Mouse (Mus musculus) intestine, postnatal 0 days (tissue): ENCODE measurements at regions not wholly inside any gene's neighbourhood (a gene's known extent, or its start where the extent isn't known, plus 50 kb on each side); places are given as distances from the start of the nearest gene placed in this dataset.

ENCODE experiments used
- ATAC-seq: fragments of 200-750 bp; cut with Nextera tagmentation; 2 replicates; pipeline ENCODE4 v1.8.0; 2017; ENCODE audit warnings: mild to moderate bottlenecking, moderate TSS enrichment, moderate library complexity
- H3K27ac ChIP-seq: fragments of 300-500 bp; sonication (generic); 2 replicates; pipeline ENCODE4 v1.5.1; 2014; ENCODE audit warnings: mild to moderate bottlenecking, low read depth, low read length, moderate library complexity
- H3K27me3 ChIP-seq: fragments of 300-500 bp; sonication (generic); replicated peaks from 2 replicates; pipeline ENCODE4 v1.6.1; 2014; ENCODE audit warnings: low read length, mixed read lengths; ENCODE audit not compliant: control insufficient read depth, insufficient read depth
- H3K36me3 ChIP-seq: fragments of 300-500 bp; sonication (generic); 2 replicates; pipeline ENCODE4 v1.6.1; 2014; ENCODE audit warnings: mild to moderate bottlenecking, moderate library complexity; ENCODE audit not compliant: control insufficient read depth, insufficient read depth
- H3K4me1 ChIP-seq: fragments of 300-500 bp; sonication (generic); replicated peaks from 2 replicates; pipeline ENCODE4 v1.6.1; 2014; ENCODE audit warnings: antibody characterized with exemption, low read length, mixed read lengths; ENCODE audit not compliant: control insufficient read depth, insufficient read depth
- H3K4me2 ChIP-seq: fragments of 300-500 bp; sonication (generic); replicated peaks from 2 replicates; pipeline ENCODE4 v1.6.1; 2014; ENCODE audit warnings: low read depth, mild to moderate bottlenecking, moderate library complexity
- H3K4me3 ChIP-seq: fragments of 300-500 bp; sonication (generic); 2 replicates; pipeline ENCODE4 v1.5.1; 2014; ENCODE audit warnings: low read depth, low read length
- H3K9ac ChIP-seq: fragments of 300-500 bp; sonication (generic); 2 replicates; pipeline ENCODE4 v1.6.1; 2014; ENCODE audit warnings: mild to moderate bottlenecking, low read depth, low read length
- H3K9me3 ChIP-seq: fragments of 300-500 bp; sonication (generic); 2 replicates; pipeline ENCODE4 v1.6.1; 2016; ENCODE audit warnings: mixed run types; ENCODE audit not compliant: control insufficient read depth
- CTCF ChIP-seq: sonication (generic); IDR thresholded peaks from 2 replicates; pipeline ENCODE4 v1.5.1; 2016; ENCODE audit warnings: low read depth, mild to moderate bottlenecking, control low read depth, antibody characterized with exemption, moderate library complexity
- WGBS: fragments of 180-500 bp; shearing (Covaris S2); extraction: QIAGEN DNeasy Blood & Tissue Kit; methylation state at CpG from one replicate; pipeline ENCODE4 v1.1.7; 2014; 5-methylcytosine and 5-hydroxymethylcytosine counted together

DNA sequence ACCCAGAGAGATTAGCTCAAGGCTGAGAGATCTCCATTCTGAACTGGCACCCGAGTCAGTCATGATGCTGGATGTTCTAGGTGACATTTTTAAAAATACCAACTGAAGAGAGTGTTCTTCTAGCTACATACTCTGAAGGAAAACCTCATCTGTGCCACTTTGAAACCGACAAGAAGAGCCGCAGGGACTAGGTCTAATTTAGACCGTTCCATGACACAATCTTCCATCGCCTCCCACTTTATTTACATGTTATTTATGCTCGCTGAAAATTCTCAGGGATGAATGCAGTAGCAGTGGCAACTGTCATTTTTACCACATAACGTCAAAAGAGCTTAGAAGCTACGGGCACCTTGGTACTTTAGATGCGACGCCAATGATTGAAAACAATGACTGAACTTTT is 514.1 kb upstream of the Gm10131 start:
- no peak for ATAC-seq
- TF ChIP-seq CTCF = no peak

DNA sequence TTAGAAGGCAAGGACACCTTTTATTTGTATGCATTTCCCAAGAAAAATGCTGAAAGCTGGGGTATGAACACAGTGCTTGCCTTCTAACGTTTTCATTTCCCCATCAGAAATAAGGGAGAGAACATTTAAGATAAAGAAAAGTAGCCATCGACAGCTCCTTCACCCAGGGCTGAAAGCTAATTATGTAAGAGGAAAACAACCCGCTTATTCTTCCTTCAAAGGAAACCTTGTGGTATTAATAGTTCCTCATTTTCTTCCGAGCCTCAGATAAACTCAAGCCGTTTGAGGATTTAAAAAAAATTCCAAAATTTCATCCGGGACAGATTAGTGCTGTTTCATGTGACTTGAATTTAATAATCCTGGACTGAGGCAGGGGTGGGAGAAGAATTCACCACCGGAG is 512.2 kb upstream of the Gm10131 start:
- Histone ChIP-seq H3K27ac (no peak overlapping the region), H3K4me1 (no peaks in the 10 kb centered on the region), H3K9ac (no peak overlapping the region), H3K27me3 (no peaks in the 10 kb centered on the region), H3K4me3 (no peak overlapping the region), H3K36me3 (no peaks in the 10 kb centered on the region), H3K4me2 (no peak overlapping the region), H3K9me3 (no peaks in the 10 kb centered on the region)
- 68% methylated on average over 7 of the region's 7 CpGs for WGBS
- ATAC-seq = no peak
- TF ChIP-seq CTCF = no peak

More for the DNA sequence above, 514.1 kb upstream of the Gm10131 start:
- Histone ChIP-seq H3K36me3 (no peaks in the 10 kb centered on the region), H3K4me1 (no peaks in the 10 kb centered on the region), H3K27ac (no peak overlapping the region), H3K27me3 (no peaks in the 10 kb centered on the region), H3K9me3 (no peaks in the 10 kb centered on the region), H3K9ac (no peak overlapping the region), H3K4me3 (no peak overlapping the region), H3K4me2 (no peak overlapping the region)
- WGBS = 84% methylated on average over 10 of the region's 10 CpGs

DNA sequence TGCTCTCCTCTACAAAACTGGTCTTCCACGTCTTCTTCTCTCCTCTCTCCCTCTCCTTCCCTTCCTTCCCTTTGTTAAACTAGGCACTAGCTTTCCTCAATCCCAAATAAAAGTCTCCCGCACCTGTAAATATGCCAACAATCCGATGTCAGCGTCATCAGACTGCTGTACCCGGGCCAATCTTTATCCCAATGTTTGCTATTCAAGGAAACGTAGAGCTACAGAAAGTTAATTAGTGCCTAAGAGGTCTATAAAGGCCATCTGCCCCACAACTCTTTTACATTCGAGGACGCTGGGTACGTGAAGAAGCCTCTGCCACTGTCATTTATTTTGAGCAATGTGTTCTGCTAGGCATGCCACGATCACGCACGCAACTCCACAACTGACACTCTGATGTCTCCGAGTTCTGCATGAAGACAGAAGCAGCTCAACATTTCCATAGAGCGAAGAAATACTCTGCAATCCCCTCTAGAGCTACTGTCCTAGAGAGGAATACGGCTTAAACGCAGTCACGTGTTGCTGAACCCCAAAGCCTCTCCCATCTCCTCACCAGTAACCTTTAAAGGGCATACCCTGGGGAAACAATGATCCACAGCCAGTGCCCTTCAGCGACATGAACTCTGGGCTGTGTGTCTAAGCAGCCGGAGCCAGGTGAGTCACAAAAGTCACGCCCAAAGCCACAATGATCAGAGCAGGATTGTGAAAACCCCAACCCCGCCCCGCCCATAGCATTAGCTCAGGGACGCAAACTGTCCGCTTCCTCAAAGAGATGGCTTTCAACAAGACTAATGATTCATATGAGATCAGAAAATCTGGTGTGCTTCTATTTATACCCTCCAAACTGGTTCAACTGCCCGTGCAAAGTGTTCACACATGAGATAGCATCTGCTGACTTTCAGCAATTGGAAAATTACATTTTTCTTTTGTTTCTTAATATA is 510.9 kb upstream of the Gm10131 start:
- no peaks in the 10 kb centered on the region for H3K27me3 ChIP-seq
- H3K9me3 ChIP-seq = no peaks in the 10 kb centered on the region
- TF ChIP-seq CTCF = no peak
- 0 out of 2 replicates have a peak, but pooled peaks cover 4% of the 10 kb centered on the region for H3K4me1 ChIP-seq
- ATAC-seq = peak; percentile 98
- no peaks in the 10 kb centered on the region for H3K36me3 ChIP-seq
- peak overlapping the region; percentile 24; the same call in 1 of the 2 replicates for H3K27ac ChIP-seq
- H3K9ac ChIP-seq = no peak overlapping the region
- WGBS = 31% methylated on average over 25 of the region's 25 CpGs
- H3K4me2 ChIP-seq = peak overlapping the region; percentile 54
- 0 out of 2 replicates have a peak overlapping the region, but pooled peaks have one; percentile 6 for H3K4me3 ChIP-seq

DNA sequence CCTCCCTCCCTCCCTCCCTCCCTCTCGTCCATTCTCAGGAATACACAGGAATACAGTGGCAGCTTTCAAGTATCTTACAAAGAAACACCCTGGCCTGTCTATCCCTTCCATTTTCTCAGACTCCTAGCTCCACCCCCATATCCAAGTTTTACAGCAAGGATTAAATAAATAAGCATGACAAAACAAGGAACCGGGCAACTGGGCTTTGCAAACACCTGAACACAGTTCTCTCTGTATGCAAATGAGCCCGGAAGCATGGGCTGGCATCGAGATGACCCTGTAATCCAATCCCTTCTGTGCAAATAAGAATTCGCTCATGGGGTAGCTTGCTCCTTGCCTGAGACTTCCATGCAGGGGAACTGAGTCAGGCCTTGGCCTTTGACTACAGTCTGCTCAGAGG is 506.5 kb upstream of the Gm10131 start:
- no peak overlapping the region for H3K27ac ChIP-seq
- H3K27me3 ChIP-seq = no peaks in the 10 kb centered on the region
- H3K9ac ChIP-seq = no peak overlapping the region
- no peak overlapping the region for H3K4me3 ChIP-seq
- WGBS = 31% methylated on average over 4 of the region's 5 CpGs
- no peaks in the 10 kb centered on the region for H3K36me3 ChIP-seq
- no peaks in the 10 kb centered on the region for H3K9me3 ChIP-seq
- H3K4me2 ChIP-seq = no peak overlapping the region
- no peak for TF ChIP-seq CTCF
- ATAC-seq = no peak
- H3K4me1 ChIP-seq = 0 out of 2 replicates have a peak, but pooled peaks cover 4% of the 10 kb centered on the region

DNA sequence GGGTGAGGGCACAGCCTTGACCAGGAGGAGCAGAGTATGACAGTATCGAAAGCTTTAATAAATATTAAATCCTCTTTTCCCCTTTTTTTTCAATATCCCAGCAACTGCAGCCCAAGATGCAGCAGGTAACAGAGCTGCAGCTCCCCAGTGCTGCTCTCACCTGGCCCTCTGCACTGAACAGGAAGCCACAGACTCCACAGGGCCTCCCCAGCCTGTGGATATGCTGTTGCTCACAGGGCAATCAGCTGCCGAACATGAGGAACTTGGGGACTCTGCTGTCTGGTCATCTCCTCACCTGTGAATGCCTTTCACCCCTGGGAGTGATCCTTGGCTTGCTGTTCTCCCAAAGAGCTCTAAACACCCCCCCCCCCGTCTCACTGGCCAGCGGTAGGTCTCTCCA is 503.4 kb upstream of the Gm10131 start:
- WGBS = 75% methylated on average over 4 of the region's 4 CpGs
- ATAC-seq = no peak
- H3K9ac ChIP-seq = no peak overlapping the region
- 0 out of 2 replicates have a peak, but pooled peaks cover 4% of the 10 kb centered on the region for H3K4me1 ChIP-seq
- H3K36me3 ChIP-seq = no peaks in the 10 kb centered on the region
- no peak overlapping the region for H3K4me3 ChIP-seq
- no peaks in the 10 kb centered on the region for H3K27me3 ChIP-seq
- H3K9me3 ChIP-seq = no peaks in the 10 kb centered on the region
- H3K27ac ChIP-seq = no peak overlapping the region
- H3K4me2 ChIP-seq = no peak overlapping the region
- TF ChIP-seq CTCF = no peak

DNA sequence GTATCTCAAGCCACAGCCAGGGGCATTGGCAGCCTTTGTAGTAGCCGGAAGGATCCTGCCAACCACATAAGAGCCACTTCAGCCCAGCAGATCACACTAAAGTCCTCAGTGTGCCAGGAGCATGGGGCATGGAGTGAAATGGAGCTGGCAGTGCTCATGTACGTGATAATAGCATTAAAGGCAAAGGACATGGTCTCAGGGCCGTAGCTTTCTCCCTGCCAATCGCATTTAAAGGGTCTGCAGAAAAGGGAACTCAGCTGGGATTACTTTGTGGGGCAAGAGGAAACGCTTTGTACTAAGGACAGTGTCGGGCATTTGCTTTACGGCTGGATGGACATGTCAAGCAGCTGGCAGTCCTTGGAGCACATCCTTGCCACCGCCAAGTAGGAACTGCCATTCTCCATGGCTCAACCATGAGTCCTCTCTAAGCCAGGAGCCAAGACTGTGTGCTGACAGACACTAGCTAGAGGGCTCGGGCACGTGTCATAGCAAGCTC is 502.5 kb upstream of the Gm10131 start:
- Histone ChIP-seq H3K4me2 (no peak overlapping the region), H3K27ac (no peak overlapping the region), H3K9ac (no peak overlapping the region), H3K4me3 (no peak overlapping the region), H3K36me3 (no peaks in the 10 kb centered on the region), H3K4me1 (0 out of 2 replicates have a peak, but pooled peaks cover 4% of the 10 kb centered on the region), H3K9me3 (no peaks in the 10 kb centered on the region), H3K27me3 (no peaks in the 10 kb centered on the region)
- WGBS = 79% methylated on average over 10 of the region's 10 CpGs
- ATAC-seq = no peak
- TF ChIP-seq CTCF = no peak
